ENCODE assay signal across 8 mouse cellular contexts in the genomic region with DNA sequence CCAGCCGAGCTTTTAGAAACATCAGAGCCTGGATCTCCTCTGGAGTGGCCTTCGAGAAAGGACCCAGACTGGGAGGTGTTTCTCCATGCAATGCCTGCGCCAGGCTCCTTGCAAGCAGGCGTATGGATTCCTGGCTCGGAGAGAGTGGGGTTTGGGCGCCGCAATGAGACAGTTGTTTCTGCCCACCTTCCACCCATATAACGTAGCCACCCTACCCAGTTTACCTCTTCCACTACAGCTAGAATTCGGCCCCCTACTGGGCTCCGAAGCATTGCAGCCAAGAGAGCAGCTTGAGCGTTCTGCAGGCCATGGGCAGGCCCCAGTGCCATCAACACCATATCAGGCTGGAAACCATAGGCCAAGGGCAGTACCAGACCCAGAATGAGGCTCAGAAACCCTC. TPM values are rescaled to one million over a fixed set of nuclear protein-coding genes. Genes with fewer than 3 reads are reported as not detected.
DNase-seq lines count a peak whose midpoint lies in the region; ATAC-seq and TF ChIP-seq lines count a peak whose summit lies in the region.

No protein-coding gene starts in this region.

- H3K36me3 ChIP-seq in spleen, adult 2 months (ENCODE audit: control insufficient read depth, insufficient read depth, low read length), result peaks cover 9% of the 10 kb centered on the region
- H3K36me3 ChIP-seq in limb, embryonic 15.5 days, result peaks cover 22% of the 10 kb centered on the region

- H3K9ac ChIP-seq in limb, embryonic 15.5 days, result peak overlapping the region; percentile 73; the same call in 1 of the 2 replicates

- ATAC-seq in limb, embryonic 15.5 days (ENCODE audit: insufficient number of reproducible peaks, low FRiP score, low TSS enrichment, low read depth), result no peak

- H3K9me3 ChIP-seq in limb, embryonic 15.5 days, result no peaks in the 10 kb centered on the region

- H3K27me3 ChIP-seq in spleen, adult 2 months (ENCODE audit: control insufficient read depth, insufficient read depth, low read length), result no peaks in the 10 kb centered on the region
- no peaks in the 10 kb centered on the region for H3K27me3 ChIP-seq in limb, embryonic 15.5 days

- peak; percentile 48 for DNase-seq in adrenal gland, postnatal 25 days
- no peak for DNase-seq in adrenal gland, adult 2 months
- no peak for DNase-seq in spleen, adult 2 months (ENCODE audit: low read depth in 1 of 2, low spot score in 2 of 2)
- no peak for DNase-seq in spleen, adult 12 weeks (ENCODE audit: low spot score)
- peak; percentile 55 to 62 for DNase-seq in frontal cortex, postnatal 10 days (ENCODE audit: low spot score in 2 of 2)
- peak; percentile 59 for DNase-seq in retina, postnatal 1 day
- no peak for DNase-seq in adipocyte (ENCODE audit: low spot score)

- peak overlapping the region; percentile 90 for H3K4me2 ChIP-seq in limb, embryonic 15.5 days

- H3K4me3 ChIP-seq in spleen, adult 2 months (ENCODE audit: extremely low read depth, insufficient read depth, insufficient read length), result no peak overlapping the region
- peak overlapping the region; percentile 71 for H3K4me3 ChIP-seq in limb, embryonic 15.5 days

- H3K27ac ChIP-seq in spleen, adult 2 months (ENCODE audit: insufficient read depth, low read length), result peak overlapping the region; percentile 44; the same call in 1 of the 2 replicates
- peak overlapping the region; percentile 82 for H3K27ac ChIP-seq in limb, embryonic 15.5 days

- no peak for TF ChIP-seq POLR2A in spleen, adult 2 months (IDR thresholded peaks at IDR 0.05; ENCODE audit: low read depth, low read length)

- peaks cover 16% of the 10 kb centered on the region for H3K4me1 ChIP-seq in spleen, adult 2 months (ENCODE audit: control insufficient read depth, insufficient read depth, insufficient read length)
- peaks cover 52% of the 10 kb centered on the region for H3K4me1 ChIP-seq in limb, embryonic 15.5 days

- WGBS in spleen, adult 2 months, result 75% methylated on average over 11 of the region's 11 CpGs
- WGBS in limb, embryonic 15.5 days, result 18% methylated on average over 11 of the region's 11 CpGs

- TF ChIP-seq CTCF in spleen, adult 2 months (IDR thresholded peaks at IDR 0.05; ENCODE audit: extremely low read depth, insufficient read depth, insufficient read length, insufficient replicate concordance), result no peak

RNA-seq across cellular contexts. Expression of gene Tubgcp6, which starts 0.7 kb away (rescaled TPM):
- 18.1 and 25.9 TPM in 2 replicates for total RNA-seq in adrenal gland, postnatal 25 days (2021)
- total RNA-seq in adrenal gland, adult 2 months (2021), result 10 to 100 TPM; 11.2 to 12.3 TPM
- 30.6 and 31.8 TPM in 2 replicates for polyA plus RNA-seq in adrenal gland, adult 2 months (2012; rRNA removed)
- polyA plus RNA-seq in spleen, adult 2 months (2012; rRNA removed), result 38.4 and 45.1 TPM in 2 replicates
- polyA plus RNA-seq in limb, embryonic 15.5 days (2015; fragmentation: Nextera tagmentation; extraction: Ambion mirVana), result 12.6 and 12.7 TPM in 2 replicates

RNA-seq across cellular contexts. Expression of gene Hdac10, which starts 4.9 kb away (rescaled TPM):
- total RNA-seq in adrenal gland, postnatal 25 days (2021), result 14.5 and 19.6 TPM in 2 replicates
- total RNA-seq in adrenal gland, adult 2 months (2021), result 10 to 100 TPM; 10.9 to 11.2 TPM
- polyA plus RNA-seq in adrenal gland, adult 2 months (2012; rRNA removed), result 29.7 and 30.3 TPM in 2 replicates
- polyA plus RNA-seq in spleen, adult 2 months (2012; rRNA removed), result 76.2 and 86.8 TPM in 2 replicates
- polyA plus RNA-seq in limb, embryonic 15.5 days (2015; fragmentation: Nextera tagmentation; extraction: Ambion mirVana), result 22.4 and 23.4 TPM in 2 replicates

RNA-seq across cellular contexts. Expression of gene Mapk12, which starts 16.9 kb away (rescaled TPM):
- total RNA-seq in adrenal gland, postnatal 25 days (2021), result 8.1 and 11.3 TPM in 2 replicates
- total RNA-seq in adrenal gland, adult 2 months (2021), result 10 to 100 TPM in 1 of 2 experiments, 1 to 10 TPM in 1; 6.7 to 10.2 TPM
- polyA plus RNA-seq in adrenal gland, adult 2 months (2012; rRNA removed), result 5.9 and 9.1 TPM in 2 replicates
- polyA plus RNA-seq in spleen, adult 2 months (2012; rRNA removed), result 3.7 and 3.9 TPM in 2 replicates
- polyA plus RNA-seq in limb, embryonic 15.5 days (2015; fragmentation: Nextera tagmentation; extraction: Ambion mirVana), result 7.1 and 15.4 TPM in 2 replicates

RNA-seq across cellular contexts. Expression of gene Mapk11, which starts 25.8 kb away (rescaled TPM):
- 4.1 and 6.1 TPM in 2 replicates for total RNA-seq in adrenal gland, postnatal 25 days (2021)
- total RNA-seq in adrenal gland, adult 2 months (2021), result 1 to 10 TPM; 2.5 to 3.6 TPM
- polyA plus RNA-seq in adrenal gland, adult 2 months (2012; rRNA removed), result 4.1 and 4.4 TPM in 2 replicates
- polyA plus RNA-seq in spleen, adult 2 months (2012; rRNA removed), result 29.0 and 35.1 TPM in 2 replicates
- polyA plus RNA-seq in limb, embryonic 15.5 days (2015; fragmentation: Nextera tagmentation; extraction: Ambion mirVana), result 7.8 and 8.3 TPM in 2 replicates

RNA-seq across cellular contexts. Expression of gene Selenoo, which starts 34.7 kb away (rescaled TPM):
- 41.8 and 50.2 TPM in 2 replicates for total RNA-seq in adrenal gland, postnatal 25 days (2021)
- total RNA-seq in adrenal gland, adult 2 months (2021), result 10 to 100 TPM; 37.0 to 39.2 TPM
- 120 and 126 TPM in 2 replicates for polyA plus RNA-seq in adrenal gland, adult 2 months (2012; rRNA removed)
- 27.7 and 41.4 TPM in 2 replicates for polyA plus RNA-seq in spleen, adult 2 months (2012; rRNA removed)
- 14.4 and 16.9 TPM in 2 replicates for polyA plus RNA-seq in limb, embryonic 15.5 days (2015; fragmentation: Nextera tagmentation; extraction: Ambion mirVana)

Comparison
In these comparisons a context has a peak if more than half of its experiments do, and no peak if none do; other contexts are left out.
1. DNase-seq: peak in adrenal gland, postnatal 25 days (single experiment), frontal cortex, postnatal 10 days (2 of 2) and retina, postnatal 1 day (single experiment); none in adrenal gland, adult 2 months (single experiment), spleen, adult 2 months (0 of 2), spleen, adult 12 weeks (single experiment) and adipocyte (single experiment).